Mouse (Mus musculus) CD4-positive, CD25-positive, alpha-beta regulatory T cell, adult 4 months (primary cell): ENCODE results near the gene Irf7. TPM values are rescaled to one million over a fixed set of nuclear protein-coding genes. Genes with fewer than 3 reads are reported as not detected.

Source experiments
- ATAC-seq: one replicate; pipeline ENCODE4 v1.8.0; 2017
- polyA plus RNA-seq, 2 experiments: library from polyadenylated mRNA; unstranded; fragments of 100-300 nt; shearing (Covaris generic); gene quantifications; one replicate each; pipeline ENCODE4 v1.2.1; 2017

The Irf7 gene
- polyA plus RNA-seq, 2 experiments from 2014 or later, result 119 to 231 TPM

DNA sequence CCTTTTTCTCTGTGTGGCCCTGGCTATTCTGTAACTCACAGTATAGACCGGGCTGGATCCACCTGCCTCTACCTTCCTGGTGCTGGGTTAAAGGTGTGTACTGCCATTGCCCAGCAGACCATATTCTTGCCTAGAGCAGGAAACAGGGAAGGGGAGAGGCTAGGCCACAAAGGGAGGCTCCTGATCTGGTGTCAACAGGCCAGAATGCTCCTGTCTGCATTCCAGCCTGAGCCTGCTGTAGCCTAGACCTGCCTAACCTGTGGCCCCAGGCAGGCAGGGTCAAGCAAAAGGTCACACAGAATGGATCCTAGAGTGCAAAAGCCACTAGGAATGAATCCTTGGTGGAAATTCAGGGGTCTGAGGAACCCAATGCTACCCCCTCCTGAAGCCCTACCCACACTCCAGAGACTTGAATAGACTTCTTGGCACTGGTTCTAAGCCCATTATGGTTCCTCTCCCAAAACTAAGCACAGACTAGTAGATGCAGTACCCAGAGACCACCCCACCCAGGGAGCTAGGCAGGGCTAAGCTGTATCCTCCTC lies 46.7 kb downstream of the Irf7 start:
- no peak for ATAC-seq

DNA sequence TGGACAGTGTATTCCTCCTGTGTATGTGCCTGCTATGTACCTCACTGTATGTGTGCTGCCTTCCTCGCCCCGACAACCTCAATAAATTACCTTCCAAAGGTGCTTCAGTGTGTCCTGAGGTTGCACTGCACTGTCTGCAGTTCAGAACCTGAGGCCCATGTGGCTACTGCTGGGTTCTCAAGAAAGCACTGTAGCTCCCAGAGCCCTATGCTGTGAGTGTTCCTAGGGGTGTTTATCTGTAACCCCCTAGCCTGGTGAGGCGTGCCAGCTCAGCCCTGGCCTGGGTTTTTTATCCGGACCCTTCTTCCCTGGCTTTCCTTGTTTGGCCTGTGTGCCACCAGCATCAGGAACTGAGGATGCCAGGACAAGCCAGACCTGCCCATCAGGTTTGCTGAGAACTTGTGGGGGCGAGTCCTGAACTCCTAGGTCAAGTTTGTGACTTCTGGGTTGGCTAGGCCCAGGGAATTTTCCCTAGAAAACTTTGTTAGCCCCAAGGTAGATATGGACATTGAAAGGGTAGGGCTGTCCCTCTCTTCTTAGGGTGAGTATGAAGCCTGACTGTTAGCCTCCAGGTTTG lies 47.6 kb downstream of the Irf7 start:
- ATAC-seq, result no peak

DNA sequence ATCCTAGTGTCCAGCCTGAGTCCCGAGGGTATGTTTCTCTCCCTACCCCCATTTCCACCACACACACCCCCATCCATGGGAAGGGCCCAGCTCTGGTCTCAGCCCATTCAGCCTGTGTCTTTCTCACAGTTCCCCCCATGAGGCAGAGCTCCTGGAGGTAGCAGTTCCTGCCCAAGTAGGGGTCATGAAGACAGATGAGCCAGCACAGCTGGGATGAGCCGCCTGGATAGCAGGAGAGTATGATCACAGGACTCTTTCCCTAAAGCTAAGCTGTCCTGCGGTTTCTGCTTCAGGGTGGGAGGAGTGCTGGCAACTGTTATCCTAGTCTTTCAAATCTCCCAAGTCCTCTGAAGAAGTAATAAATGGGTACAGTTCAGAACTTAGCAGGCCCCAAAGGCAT lies 48.1 kb downstream of the Irf7 start:
- no peak for ATAC-seq

DNA sequence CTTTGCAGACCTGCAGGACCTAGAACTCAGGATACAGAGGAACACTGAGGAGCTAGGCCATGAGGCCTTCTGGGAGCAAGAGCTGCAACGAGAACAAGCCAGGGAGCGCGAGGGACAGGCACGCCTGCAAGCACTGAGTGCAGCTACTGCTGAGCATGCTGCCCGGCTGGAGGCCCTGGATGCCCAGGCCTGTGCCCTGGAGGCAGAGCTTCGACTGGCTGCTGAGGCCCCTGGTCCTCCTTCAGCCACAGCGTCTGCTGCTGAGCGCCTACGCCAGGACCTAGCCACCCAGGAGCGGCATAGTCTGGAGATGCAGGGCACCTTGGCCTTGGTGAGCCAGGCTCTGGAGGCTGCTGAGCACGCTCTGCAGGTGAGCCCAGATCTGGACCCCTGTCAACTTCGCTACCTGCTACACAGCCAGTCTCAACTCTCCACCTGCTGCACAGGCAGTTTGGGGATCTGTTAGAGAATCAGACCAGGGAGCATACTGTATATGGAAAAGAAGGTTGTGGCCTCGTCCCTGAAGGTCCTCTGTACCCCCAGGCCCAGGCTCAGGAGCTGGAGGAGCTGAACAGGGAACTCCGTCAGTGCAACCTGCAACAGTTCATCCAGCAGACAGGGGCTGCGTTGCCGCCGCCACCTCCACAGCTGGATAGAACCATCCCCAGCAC lies 48.8 kb downstream of the Irf7 start:
- no peak for ATAC-seq

DNA sequence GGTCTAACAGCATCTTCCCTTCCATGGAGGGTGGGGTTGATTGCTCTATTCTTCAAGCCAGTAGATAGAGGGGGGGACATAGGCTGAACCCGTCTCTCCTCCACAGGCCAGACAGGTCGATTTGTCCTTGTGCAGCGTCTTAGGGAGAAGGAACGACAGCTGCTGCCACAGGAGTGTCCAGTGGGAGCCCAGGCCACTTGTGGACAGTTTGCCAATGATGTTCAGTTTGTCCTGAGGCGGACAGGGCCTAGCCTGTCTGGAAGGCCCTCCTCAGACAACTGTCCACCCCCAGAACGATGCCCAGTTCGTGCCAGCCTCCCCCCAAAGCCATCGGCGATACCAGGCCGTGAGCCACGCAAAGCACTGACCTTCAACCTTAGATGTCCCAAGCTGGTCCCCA lies 49.4 kb downstream of the Irf7 start:
- no peak for ATAC-seq

- ATAC-seq, result peak; percentile 33
Observed at GRCm38 (mm10) chr7:141215880-141216733, 50.2 kb downstream of the Irf7 start.

DNA sequence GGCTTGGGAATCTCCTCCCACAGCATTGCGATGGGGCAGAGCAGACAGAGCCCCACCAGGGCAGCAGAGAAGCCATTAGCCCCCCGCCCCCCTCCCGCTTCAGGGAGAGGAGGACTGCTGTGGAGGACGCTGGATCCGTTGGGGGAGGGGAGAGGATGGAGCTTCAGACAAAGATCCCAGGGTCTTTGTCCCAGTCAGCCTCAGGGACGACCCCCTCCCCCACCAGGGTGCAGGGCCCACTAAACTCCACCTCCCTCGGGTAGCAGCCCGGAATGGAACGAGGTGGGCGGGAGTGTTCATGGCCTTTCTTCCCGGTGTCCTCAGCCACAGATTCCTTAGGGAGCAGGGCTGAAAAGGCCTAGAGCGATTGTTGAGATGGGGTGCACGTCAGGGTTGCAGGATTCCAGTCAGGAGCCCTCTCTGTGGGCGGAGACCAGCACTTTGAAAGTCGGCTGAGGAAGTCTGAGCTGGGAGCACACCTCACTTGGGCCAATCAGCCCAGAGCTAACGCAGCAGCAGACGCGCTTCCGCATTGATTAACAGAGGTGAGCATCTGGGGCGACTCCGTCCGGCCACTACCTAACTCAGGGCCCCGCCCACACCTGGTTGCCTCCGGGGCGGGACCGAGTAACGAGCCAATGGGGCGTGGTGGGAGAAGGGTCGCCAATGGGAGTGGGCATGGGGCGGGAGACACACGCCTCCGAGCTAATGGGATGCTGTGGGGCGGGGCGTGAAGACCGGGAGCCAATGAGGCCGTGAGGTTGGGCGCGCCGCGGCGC lies 51.0 kb downstream of the Irf7 start, which contains the start of gene Rassf7:
Gene Rassf7, plus strand, starts transcription at position 760 of the 779 bp plus-strand sequence.
- ATAC-seq, result peak; percentile 97

DNA sequence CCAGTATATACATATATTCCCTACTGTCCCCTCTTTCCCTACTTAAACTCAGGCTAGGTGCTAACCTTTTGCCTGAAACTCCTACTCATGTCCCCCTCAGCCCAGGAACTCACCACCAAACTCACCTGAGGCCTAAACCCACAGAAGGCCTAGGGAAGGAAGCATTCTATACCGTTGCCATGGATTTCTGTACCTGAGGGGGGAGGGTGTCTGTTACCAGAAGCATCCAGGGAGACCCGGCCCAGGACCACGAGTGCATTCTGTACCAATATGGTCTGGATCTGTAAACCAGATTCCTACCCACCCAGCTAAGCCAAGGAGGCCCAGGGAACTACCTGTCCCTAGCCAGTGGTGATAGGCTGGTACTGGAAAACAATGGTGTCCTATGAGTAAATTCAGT lies 52.0 kb downstream of the Irf7 start:
- ATAC-seq, result no peak

DNA sequence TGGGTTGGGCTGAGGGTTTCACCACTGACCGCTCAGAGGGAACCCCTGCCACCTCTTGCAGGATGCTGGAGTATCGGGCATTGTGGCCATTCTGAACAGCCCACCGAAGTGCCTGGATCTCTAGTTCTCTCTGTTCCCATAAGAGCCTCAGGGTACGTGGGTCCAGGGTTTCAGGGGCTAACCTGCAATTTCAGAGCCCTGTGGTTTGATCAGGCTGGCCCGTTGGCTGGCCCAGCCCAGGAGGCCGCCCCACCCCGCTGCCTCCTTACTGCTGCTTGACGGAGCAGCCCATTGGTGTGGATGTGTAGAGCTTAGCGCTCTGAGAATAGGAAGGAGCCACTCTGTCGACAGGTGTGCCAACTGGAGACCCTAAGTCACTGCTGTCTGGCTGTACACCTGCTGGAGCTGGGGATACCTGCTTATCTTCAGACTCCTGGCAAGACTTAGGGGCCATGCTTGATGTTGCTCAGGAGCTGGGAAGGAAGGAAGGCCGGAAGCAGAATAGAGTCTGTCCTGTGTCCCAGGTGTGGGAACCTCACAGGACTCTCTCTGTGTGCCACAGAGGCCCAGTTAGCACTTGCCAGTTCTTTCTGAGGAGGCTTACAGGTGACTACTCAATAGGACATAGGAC lies 52.6 kb downstream of the Irf7 start, which contains the start of gene Lmntd2:
Gene Lmntd2, minus strand, starts transcription at position 476 of the 631 bp plus-strand sequence.
- ATAC-seq, result no peak

- no peak for ATAC-seq
Observed at GRCm38 (mm10) chr7:141213133-141213532, 53.1 kb downstream of the Irf7 start.

Other genes starting within 250 kb of the Irf7 start
- not detected for gene Ifitm6, start 248.6 kb downstream of the Irf7 start, polyA plus RNA-seq
- gene Gm17387, start 237.3 kb downstream of the Irf7 start, polyA plus RNA-seq, result not detected
- 1 to 10 TPM; 6.6 to 7.8 TPM for gene B4galnt4, start 205.4 kb downstream of the Irf7 start, polyA plus RNA-seq
- gene Pkp3, start 188.3 kb downstream of the Irf7 start, polyA plus RNA-seq, result 100 to 1,000 TPM; 293 to 427 TPM
- 100 to 1,000 TPM; 202 to 308 TPM for gene Sigirr, start 165.9 kb downstream of the Irf7 start, polyA plus RNA-seq
- not detected for gene Ano9, start 148.7 kb downstream of the Irf7 start, polyA plus RNA-seq
- gene Ptdss2, start 144.1 kb downstream of the Irf7 start, polyA plus RNA-seq, result 10 to 100 TPM in 1 of 2 experiments, 1 to 10 TPM in 1; 6.7 to 10.1 TPM
- 100 to 1,000 TPM; 121 to 188 TPM for gene Rnh1, start 93.6 kb downstream of the Irf7 start, polyA plus RNA-seq
- gene Hras, start 72.5 kb downstream of the Irf7 start, polyA plus RNA-seq, result 1 to 10 TPM; 3.8 to 4.3 TPM
- 1 to 10 TPM; 2.2 to 4.5 TPM for gene Lrrc56, start 72.3 kb downstream of the Irf7 start, polyA plus RNA-seq
- 1 to 10 TPM; 8.5 to 9.6 TPM for gene Lmntd2, start 52.4 kb downstream of the Irf7 start, polyA plus RNA-seq
- 10 to 100 TPM; 14.2 to 15.9 TPM for gene Rassf7, start 50.6 kb downstream of the Irf7 start, polyA plus RNA-seq
- gene Phrf1, start 37.7 kb downstream of the Irf7 start, polyA plus RNA-seq, result 10 to 100 TPM; 45.3 to 54.8 TPM
- not detected for gene Cdhr5, start 10.3 kb upstream of the Irf7 start, polyA plus RNA-seq
- gene Sct, start 12.7 kb upstream of the Irf7 start, polyA plus RNA-seq, result not detected
- gene Drd4, start 25.5 kb upstream of the Irf7 start, polyA plus RNA-seq, result not detected
- gene Deaf1, start 61.2 kb upstream of the Irf7 start, polyA plus RNA-seq, result 10 to 100 TPM; 24.5 to 29.1 TPM
- gene Tmem80, start 61.3 kb upstream of the Irf7 start, polyA plus RNA-seq, result 10 to 100 TPM; 28.5 to 52.5 TPM
- not detected for gene Eps8l2, start 72.4 kb upstream of the Irf7 start, polyA plus RNA-seq
- 100 to 1,000 TPM; 309 to 337 TPM for gene Taldo1, start 125.7 kb upstream of the Irf7 start, polyA plus RNA-seq
- gene Gatd1, start 147.7 kb upstream of the Irf7 start, polyA plus RNA-seq, result 100 to 1,000 TPM; 106 to 109 TPM
- gene Cend1, start 163.0 kb upstream of the Irf7 start, polyA plus RNA-seq, result not detected
- 10 to 100 TPM; 41.4 to 60.0 TPM for gene Slc25a22, start 171.4 kb upstream of the Irf7 start, polyA plus RNA-seq
- gene Pidd1, start 177.5 kb upstream of the Irf7 start, polyA plus RNA-seq, result 10 to 100 TPM in 1 of 2 experiments, 1 to 10 TPM in 1; 7.1 to 22.1 TPM
- gene Rplp2, start 180.9 kb upstream of the Irf7 start, polyA plus RNA-seq, result 1,000 to 10,000 TPM; 2,718 to 3,399 TPM
- 10 to 100 TPM; 66.1 to 92.2 TPM for gene Pnpla2, start 188.7 kb upstream of the Irf7 start, polyA plus RNA-seq
- gene Cracr2b, start 194.6 kb upstream of the Irf7 start, polyA plus RNA-seq, result not detected
- 10 to 100 TPM in 1 of 2 experiments, 1 to 10 TPM in 1; 7.8 to 12.0 TPM for gene Cd151, start 200.9 kb upstream of the Irf7 start, polyA plus RNA-seq
- gene Polr2l, start 208.7 kb upstream of the Irf7 start, polyA plus RNA-seq, result 10 to 100 TPM; 19.4 to 20.8 TPM
- gene Tspan4, start 208.8 kb upstream of the Irf7 start, polyA plus RNA-seq, result 1 to 10 TPM; 1.3 to 1.5 TPM